Mouse (Mus musculus) liver, postnatal 0 days (tissue): ENCODE results near the gene A930018P22Rik. TPM values are rescaled to one million over a fixed set of nuclear protein-coding genes. Genes with fewer than 3 reads are reported as not detected.

Experiments
- ATAC-seq: fragments of 200-750 bp; cut with Nextera tagmentation; 2 replicates; pipeline ENCODE4 v1.8.0; 2017; ENCODE audit warnings: mild to moderate bottlenecking, moderate library complexity
- DNase-seq: peaks from one replicate; pipeline ENCODE4 v3.0.0-alpha.2; 2016
- H3K27ac ChIP-seq: fragments of 300-500 bp; sonication (generic); 2 replicates; pipeline ENCODE4 v1.5.1; 2014; ENCODE audit warnings: antibody characterized with exemption, moderate library complexity, mild to moderate bottlenecking, low read depth
- H3K27me3 ChIP-seq: fragments of 300-500 bp; sonication (generic); 2 replicates; pipeline ENCODE4 v1.6.1; 2014; ENCODE audit warnings: low read length, control low read depth, mixed read lengths; ENCODE audit not compliant: insufficient read depth
- H3K36me3 ChIP-seq: fragments of 300-500 bp; sonication (generic); replicated peaks from 2 replicates; pipeline ENCODE4 v1.6.1; 2014; ENCODE audit warnings: mild to moderate bottlenecking, control low read depth, low read length, moderate library complexity, mixed read lengths; ENCODE audit not compliant: insufficient read depth
- H3K4me1 ChIP-seq: fragments of 300-500 bp; sonication (generic); 2 replicates; pipeline ENCODE4 v1.6.1; 2014; ENCODE audit warnings: antibody characterized with exemption, mild to moderate bottlenecking, control low read depth; ENCODE audit not compliant: insufficient read depth
- H3K4me2 ChIP-seq: fragments of 300-500 bp; sonication (generic); 2 replicates; pipeline ENCODE4 v1.6.1; 2014; ENCODE audit warnings: low read depth, mild to moderate bottlenecking, low read length, moderate library complexity, mixed read lengths
- H3K4me3 ChIP-seq: fragments of 300-500 bp; sonication (generic); 2 replicates; pipeline ENCODE4 v1.5.1; 2014; ENCODE audit warnings: low read depth, low read length
- H3K9ac ChIP-seq: fragments of 300-500 bp; sonication (generic); replicated peaks from 2 replicates; pipeline ENCODE4 v1.6.1; 2014; ENCODE audit warnings: mild to moderate bottlenecking, moderate library complexity
- H3K9me3 ChIP-seq: fragments of 300-500 bp; sonication (generic); 2 replicates; pipeline ENCODE4 v1.6.1; 2016; ENCODE audit warnings: mild to moderate bottlenecking, control low read depth, low read length, mixed read lengths
- CTCF ChIP-seq: sonication (generic); IDR thresholded peaks from 2 replicates; pipeline ENCODE4 v1.5.1; 2016; ENCODE audit warnings: antibody characterized with exemption, low read depth
- EP300 ChIP-seq: IDR thresholded peaks from 2 replicates; pipeline ENCODE4 v1.6.1; 2016; ENCODE audit warnings: antibody characterized with exemption, low read depth, mild to moderate bottlenecking
- WGBS: fragments of 180-500 bp; shearing (Covaris S2); extraction: QIAGEN DNeasy Blood & Tissue Kit; methylation state at CpG from one replicate; pipeline ENCODE4 v1.1.7; 2014; ENCODE audit not compliant: insufficient replicate concordance; 5-methylcytosine and 5-hydroxymethylcytosine counted together
- polyA plus RNA-seq: library from polyadenylated mRNA; unstranded; fragments of >200 nt; fragmentation: Nextera tagmentation; extraction: Ambion mirVana; gene quantifications from 2 replicates; pipeline ENCODE4 v1.2.1, GENCODE M21; 2015

The A930018P22Rik gene
- polyA plus RNA-seq, 1 experiment from 2014 or later, result 0.70 TPM

- no peak overlapping the region for H3K4me3 ChIP-seq
- ATAC-seq (no peak), DNase-seq (no peak)
- no peak overlapping the region for H3K27ac ChIP-seq
- WGBS, result 56% methylated on average over 5 of the region's 5 CpGs
- peaks cover 28% of the 10 kb centered on the region for H3K4me1 ChIP-seq
- H3K9me3 ChIP-seq, result no peaks in the 10 kb centered on the region
- no peaks in the 10 kb centered on the region for H3K36me3 ChIP-seq
- H3K4me2 ChIP-seq, result peak overlapping the region; percentile 99
- no peak overlapping the region for H3K9ac ChIP-seq
- peaks cover 6% of the 10 kb centered on the region; the same call in 1 of the 2 replicates for H3K27me3 ChIP-seq
- TF ChIP-seq EP300 (no peak), CTCF (no peak)
Observed at GRCm38 (mm10) chr2:104124071-104124470, 1.5 kb downstream of the A930018P22Rik start.

- no peak overlapping the region for H3K4me3 ChIP-seq
- ATAC-seq, result peak; percentile 60
- DNase-seq, result peak; percentile 62
- H3K9me3 ChIP-seq, result no peaks in the 10 kb centered on the region
- peak overlapping the region; percentile 38; the same call in 1 of the 2 replicates for H3K4me2 ChIP-seq
- peaks cover 17% of the 10 kb centered on the region for H3K4me1 ChIP-seq
- TF ChIP-seq CTCF (no peak), EP300 (peak; percentile 50; the same call in 1 of the 2 replicates)
- H3K9ac ChIP-seq, result no peak overlapping the region; the same call in 1 of the 2 replicates
- H3K27ac ChIP-seq, result peak overlapping the region; percentile 76
- H3K27me3 ChIP-seq, result peaks cover 6% of the 10 kb centered on the region; the same call in 1 of the 2 replicates
- no peaks in the 10 kb centered on the region for H3K36me3 ChIP-seq
- 73% methylated on average over 13 of the region's 13 CpGs for WGBS
Observed at GRCm38 (mm10) chr2:104128803-104129531, 6.4 kb downstream of the A930018P22Rik start.

GRCm38 (mm10) chr2:104130165-104130564 is 7.6 kb downstream of the A930018P22Rik start:
- no peak overlapping the region for H3K9ac ChIP-seq
- TF ChIP-seq CTCF, result no peak
- TF ChIP-seq EP300, result peak; percentile 97
- H3K4me2 ChIP-seq, result peak overlapping the region; percentile 54
- peaks cover 17% of the 10 kb centered on the region for H3K4me1 ChIP-seq
- DNase-seq, result peak; percentile 81
- peak; percentile 95 for ATAC-seq
- H3K9me3 ChIP-seq, result no peaks in the 10 kb centered on the region
- H3K36me3 ChIP-seq, result no peaks in the 10 kb centered on the region
- H3K27me3 ChIP-seq, result peaks cover 6% of the 10 kb centered on the region; the same call in 1 of the 2 replicates
- peak overlapping the region; percentile 76 for H3K27ac ChIP-seq
- no peak overlapping the region for H3K4me3 ChIP-seq
- 55% methylated on average over 6 of the region's 6 CpGs for WGBS

GRCm38 (mm10) chr2:104130969-104131368 is 8.4 kb downstream of the A930018P22Rik start:
- ATAC-seq, result no peak
- Histone ChIP-seq H3K4me3 (no peak overlapping the region), H3K36me3 (no peaks in the 10 kb centered on the region), H3K9ac (no peak overlapping the region), H3K4me1 (peaks cover 17% of the 10 kb centered on the region), H3K9me3 (no peaks in the 10 kb centered on the region), H3K4me2 (no peak overlapping the region), H3K27me3 (peaks cover 6% of the 10 kb centered on the region; the same call in 1 of the 2 replicates), H3K27ac (peak overlapping the region; percentile 76; the same call in 1 of the 2 replicates)
- 54% methylated on average over 3 of the region's 3 CpGs for WGBS
- DNase-seq, result peak; percentile 87
- TF ChIP-seq EP300 (no peak), CTCF (peak; percentile 90)

- H3K4me2 ChIP-seq, result 0 out of 2 replicates have a peak overlapping the region, but pooled peaks have one; percentile 9
- H3K9ac ChIP-seq, result no peak overlapping the region
- H3K27me3 ChIP-seq, result peaks cover 3% of the 10 kb centered on the region; the same call in 1 of the 2 replicates
- H3K36me3 ChIP-seq, result no peaks in the 10 kb centered on the region
- 46% methylated on average over 7 of the region's 7 CpGs for WGBS
- H3K9me3 ChIP-seq, result no peaks in the 10 kb centered on the region
- ATAC-seq, result no peak
- no peak overlapping the region for H3K4me3 ChIP-seq
- TF ChIP-seq CTCF, result no peak
- TF ChIP-seq EP300, result no peak
- peaks cover 17% of the 10 kb centered on the region for H3K4me1 ChIP-seq
- H3K27ac ChIP-seq, result peak overlapping the region; percentile 39; the same call in 1 of the 2 replicates
- no peak for DNase-seq
Observed at GRCm38 (mm10) chr2:104132266-104132859, 9.8 kb downstream of the A930018P22Rik start.

- TF ChIP-seq EP300, result no peak
- TF ChIP-seq CTCF, result no peak
- H3K4me3 ChIP-seq, result no peak overlapping the region
- WGBS, result 42% methylated on average over 12 of the region's 12 CpGs
- no peaks in the 10 kb centered on the region for H3K27me3 ChIP-seq
- no peak for ATAC-seq
- H3K9ac ChIP-seq, result no peak overlapping the region
- no peaks in the 10 kb centered on the region for H3K36me3 ChIP-seq
- H3K4me2 ChIP-seq, result no peak overlapping the region
- no peak overlapping the region for H3K27ac ChIP-seq
- DNase-seq, result no peak
- H3K4me1 ChIP-seq, result peaks cover 17% of the 10 kb centered on the region
- no peaks in the 10 kb centered on the region for H3K9me3 ChIP-seq
Observed at GRCm38 (mm10) chr2:104133042-104133810, 10.7 kb downstream of the A930018P22Rik start.
